Mouse (Mus musculus) kidney, adult 2 months (tissue): ENCODE data around the gene Efna4.

ENCODE experiments used
- CTCF ChIP-seq: fragments of 200-500 bp; conservative IDR thresholded peaks from 2 replicates; pipeline ENCODE4 v1.5.1; 2011; ENCODE audit warnings: low read depth, mild to moderate bottlenecking, control low read depth, low read length, moderate library complexity, mixed read lengths; ENCODE audit not compliant: insufficient read depth, insufficient read length
- POLR2A ChIP-seq: fragments of 200-500 bp; IDR thresholded peaks from one replicate; pipeline ENCODE4 v1.6.1; 2011; ENCODE audit warnings: low read depth, low read length, control low read depth

- TF ChIP-seq POLR2A, result no peak
- TF ChIP-seq CTCF, result no peak
Measured at GRCm38 (mm10) chr3:89300071-89300470, 37.8 kb downstream of the Efna4 start.
